ENCODE assay signal across 10 mouse cellular contexts in the genomic region with DNA sequence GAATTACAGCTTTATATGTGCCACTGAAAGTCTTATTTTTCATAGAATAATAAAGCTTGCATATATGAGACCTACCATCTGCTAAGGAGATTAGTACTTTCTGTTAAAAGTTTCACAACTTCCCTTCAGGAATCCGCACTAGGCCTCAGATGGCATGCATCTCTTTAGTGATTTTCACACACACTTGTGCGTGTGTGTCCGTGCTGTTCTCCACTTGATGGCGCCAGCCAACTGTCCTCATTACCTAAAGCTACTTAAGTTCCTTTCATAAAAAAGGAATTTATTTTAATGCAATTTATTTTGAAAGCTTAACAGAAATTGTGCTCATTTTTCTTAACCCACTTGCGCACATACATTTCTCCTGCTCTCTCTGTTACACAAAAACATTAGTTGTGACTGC. TPM values are rescaled to one million over a fixed set of nuclear protein-coding genes. Genes with fewer than 3 reads are reported as not detected.
DNase-seq lines count a peak whose midpoint lies in the region; ATAC-seq and TF ChIP-seq lines count a peak whose summit lies in the region.
"Had no signal": no experiment of that assay in that cellular context is flagged by ENCODE, and none has a peak within 500 bp of the region (broad histone marks: within the 10 kb centered on the region; RNA-seq: fewer than 3 reads in every experiment).

No protein-coding gene starts in this region.

- TF ChIP-seq CTCF in thymus, adult 2 months (IDR thresholded peaks at IDR 0.05; ENCODE audit: borderline replicate concordance, control insufficient read depth, extremely low read depth, insufficient read depth, low read length, poor library complexity), result no peak

- ATAC-seq in hindbrain, embryonic 11.5 days (ENCODE audit: low FRiP score), result no peak
- ATAC-seq in hindbrain, embryonic 16.5 days, result no peak
- ATAC-seq in common myeloid progenitor, adult 5-6 weeks (replicated peaks; ENCODE audit: low read depth, poor library complexity, severe bottlenecking), result peak; percentile 71

- TF ChIP-seq POLR2A in thymus, adult 2 months (IDR thresholded peaks at IDR 0.05; ENCODE audit: control insufficient read depth, extremely low read depth, insufficient read depth, low read length, poor library complexity), result no peak

- H3K4me2 ChIP-seq in hindbrain, embryonic 11.5 days (replicated peaks; ENCODE audit: low read depth, low read length), result no peak overlapping the region
- no peak overlapping the region for H3K4me2 ChIP-seq in hindbrain, embryonic 16.5 days (ENCODE audit: low read length)

- 80% methylated on average over 5 of the region's 5 CpGs for WGBS in hindbrain, embryonic 11.5 days
- 74% methylated on average over 5 of the region's 5 CpGs for WGBS in hindbrain, embryonic 16.5 days
- 71% methylated on average over 5 of the region's 5 CpGs for WGBS in thymus, adult 2 months

- H3K4me3 ChIP-seq in hindbrain, embryonic 11.5 days (ENCODE audit: low read depth, low read length), result no peak overlapping the region
- no peak overlapping the region for H3K4me3 ChIP-seq in hindbrain, embryonic 16.5 days (ENCODE audit: low read length)
- H3K4me3 ChIP-seq in thymus, adult 2 months (ENCODE audit: control insufficient read depth, insufficient read depth, low read length), result no peak overlapping the region

- no peak overlapping the region for H3K27ac ChIP-seq in hindbrain, embryonic 11.5 days (ENCODE audit: low read depth, low read length)
- no peak overlapping the region for H3K27ac ChIP-seq in hindbrain, embryonic 16.5 days (ENCODE audit: low read depth, low read length)
- H3K27ac ChIP-seq in thymus, adult 2 months (ENCODE audit: control insufficient read depth, insufficient read depth, low read length), result no peak overlapping the region
- H3K27ac ChIP-seq: macrophage had no signal

- H3K27me3 ChIP-seq in hindbrain, embryonic 11.5 days (ENCODE audit: control insufficient read depth, insufficient read depth, low read length), result no peaks in the 10 kb centered on the region
- H3K27me3 ChIP-seq in hindbrain, embryonic 16.5 days (replicated peaks; ENCODE audit: control insufficient read depth, insufficient read depth, low read length), result no peaks in the 10 kb centered on the region
- no peaks in the 10 kb centered on the region for H3K27me3 ChIP-seq in thymus, adult 2 months (ENCODE audit: control insufficient read depth, insufficient read depth, low read length)

- no peaks in the 10 kb centered on the region for H3K36me3 ChIP-seq in hindbrain, embryonic 11.5 days (ENCODE audit: control insufficient read depth, insufficient read depth, low read length)
- 0 out of 2 replicates have a peak, but pooled peaks cover 5% of the 10 kb centered on the region for H3K36me3 ChIP-seq in hindbrain, embryonic 16.5 days (ENCODE audit: control insufficient read depth, insufficient read depth, low read length)
- H3K36me3 ChIP-seq in thymus, adult 2 months (ENCODE audit: control insufficient read depth, insufficient read depth, low read length), result no peaks in the 10 kb centered on the region

- no peak overlapping the region for H3K9ac ChIP-seq in hindbrain, embryonic 11.5 days (ENCODE audit: low read depth, low read length)
- H3K9ac ChIP-seq in hindbrain, embryonic 16.5 days (ENCODE audit: low read depth, low read length), result no peak overlapping the region

- DNase-seq in hindbrain, embryonic 11.5 days (ENCODE audit: low spot score), result peak; percentile 6
- DNase-seq in thymus, adult 2 months, result peak; percentile 25
- no peak for DNase-seq in thymus, adult 18-20 months
- peak; percentile 27 for DNase-seq in thymus, postnatal 25 days
- DNase-seq in ovary, postnatal 36 days (ENCODE audit: low spot score), result no peak
- no peak for DNase-seq in ovary, postnatal 10 days (ENCODE audit: low spot score)

- no peaks in the 10 kb centered on the region for H3K9me3 ChIP-seq in hindbrain, embryonic 11.5 days (ENCODE audit: control insufficient read depth, low read length)
- no peaks in the 10 kb centered on the region for H3K9me3 ChIP-seq in hindbrain, embryonic 16.5 days (ENCODE audit: control insufficient read depth, low read length)

- no peaks in the 10 kb centered on the region for H3K4me1 ChIP-seq in hindbrain, embryonic 11.5 days (replicated peaks; ENCODE audit: control insufficient read depth, insufficient read depth, low read length)
- no peaks in the 10 kb centered on the region for H3K4me1 ChIP-seq in hindbrain, embryonic 16.5 days (ENCODE audit: control insufficient read depth, insufficient read depth, low read depth, low read length)
- H3K4me1 ChIP-seq in thymus, adult 2 months (replicated peaks; ENCODE audit: control insufficient read depth, insufficient read depth, low read length), result no peaks in the 10 kb centered on the region

RNA-seq across cellular contexts. Expression of gene Ube2d2b, which starts 40.4 kb away (rescaled TPM):
- 0.46 TPM in 1 of 2 replicates, not detected in the other for polyA plus RNA-seq in hindbrain, embryonic 11.5 days (2014; fragmentation: Nextera tagmentation; extraction: Ambion mirVana)
- 0.09 and 0.11 TPM in 2 replicates for polyA plus RNA-seq in hindbrain, embryonic 16.5 days (2015; fragmentation: Nextera tagmentation; extraction: Ambion mirVana)
- polyA plus RNA-seq in thymus, adult 2 months (2012; rRNA removed), result 0.11 TPM in 1 of 2 replicates, not detected in the other
- not detected in 2 replicates for total RNA-seq in common myeloid progenitor, adult 5-6 weeks (2017)
- total RNA-seq: hematopoietic stem cell, adult 5-6 weeks had no signal
- polyA plus RNA-seq: macrophage had no signal

Comparison
In these comparisons a context has a peak if more than half of its experiments do, and no peak if none do; other contexts are left out.
1. DNase-seq: peak in hindbrain, embryonic 11.5 days (single experiment), thymus, adult 2 months (single experiment) and thymus, postnatal 25 days (single experiment); none in thymus, adult 18-20 months (0 of 2), ovary, postnatal 36 days (single experiment) and ovary, postnatal 10 days (single experiment).